38 mouse cellular contexts compared by ENCODE assay signal in the genomic region with DNA sequence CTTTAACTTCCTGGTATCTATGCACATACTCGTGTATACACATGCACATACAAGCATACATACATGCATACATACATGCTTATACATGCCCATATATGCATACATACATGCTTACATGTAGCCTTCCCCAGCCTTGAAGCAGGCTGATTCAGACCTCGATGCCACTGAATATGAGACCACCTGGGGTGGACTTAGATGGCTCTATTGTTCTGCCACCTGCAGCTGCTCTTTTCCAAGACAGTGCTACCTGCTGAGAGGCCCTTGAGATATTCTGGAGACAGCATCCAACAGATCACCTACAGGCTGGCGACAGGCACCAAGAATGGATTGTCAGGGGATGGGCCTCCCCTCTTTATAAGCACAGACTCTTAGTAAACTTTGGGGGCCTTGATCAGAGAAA. TPM values are rescaled to one million over a fixed set of nuclear protein-coding genes. Genes with fewer than 3 reads are reported as not detected.
"Had no signal": no experiment of that assay in that cellular context is flagged by ENCODE, and none has a peak within 500 bp of the region (broad histone marks: within the 10 kb centered on the region; RNA-seq: fewer than 3 reads in every experiment).

No protein-coding gene starts in this region.

- H3K4me3 ChIP-seq: limb, embryonic 10.5 days; limb, embryonic 12.5 days; limb, embryonic 13.5 days; limb, embryonic 15.5 days; liver, embryonic 12.5 days; liver, embryonic 13.5 days; liver, embryonic 15.5 days; lung, embryonic 15.5 days; megakaryocyte, embryonic 14.5 days; midbrain, embryonic 10.5 days; midbrain, embryonic 12.5 days; midbrain, embryonic 13.5 days; midbrain, embryonic 15.5 days; myocyte; neural tube, embryonic 12.5 days had no signal

- H3K27ac ChIP-seq: limb, embryonic 10.5 days; limb, embryonic 12.5 days; limb, embryonic 13.5 days; limb, embryonic 15.5 days; liver, embryonic 12.5 days; liver, embryonic 13.5 days; liver, embryonic 14.5 days; liver, embryonic 15.5 days; lung, embryonic 15.5 days; macrophage; midbrain, embryonic 10.5 days; midbrain, embryonic 12.5 days; midbrain, embryonic 13.5 days; midbrain, embryonic 15.5 days; neural tube, embryonic 12.5 days had no signal

- DNase-seq: left cerebral cortex, postnatal 4 days; liver; liver, embryonic 13.5 days; liver, postnatal 0 days; lung, adult 18-20 months; lung, adult 2 months; lung, embryonic 14.5 days; lung, postnatal 10 days; lung, postnatal 14 days; lung, postnatal 36 days; lung, postnatal 4 days; midbrain, embryonic 14.5 days had no signal

RNA-seq across cellular contexts. Expression of gene Gm17387, which starts 1.5 kb away (rescaled TPM):
- total RNA-seq: left cerebral cortex, postnatal 10 days; left cerebral cortex, postnatal 14 days; left cerebral cortex, postnatal 25 days; left cerebral cortex, postnatal 36 days; left cerebral cortex, postnatal 4 days; liver, adult 2 months; megakaryocyte progenitor cell, adult 5-6 weeks; megakaryocyte, adult 5-6 weeks; megakaryocyte-erythroid progenitor cell, adult 5-6 weeks; midbrain, postnatal 0 days; monocyte, adult 5-6 weeks had no signal

RNA-seq across cellular contexts. Expression of gene Ifitm6, which starts 12.7 kb away (rescaled TPM):
- total RNA-seq: left cerebral cortex, postnatal 10 days; left cerebral cortex, postnatal 14 days; left cerebral cortex, postnatal 25 days; left cerebral cortex, postnatal 36 days; left cerebral cortex, postnatal 4 days had no signal

RNA-seq across cellular contexts. Expression of gene Pkp3, which starts 47.6 kb away (rescaled TPM):
- total RNA-seq: left cerebral cortex, postnatal 10 days; left cerebral cortex, postnatal 36 days; left cerebral cortex, postnatal 4 days had no signal
